Mouse (Mus musculus) neural tube, embryonic 14.5 days (tissue): ENCODE measurements around the gene Tmc7. TPM values are rescaled to one million over a fixed set of nuclear protein-coding genes. Genes with fewer than 3 reads are reported as not detected.

Source experiments
- ATAC-seq: fragments of 200-750 bp; cut with Nextera tagmentation; 2 replicates; pipeline ENCODE4 v1.8.0; 2017; ENCODE audit warnings: low read depth, mild to moderate bottlenecking, moderate TSS enrichment, moderate library complexity
- H3K27ac ChIP-seq: fragments of 300-500 bp; sonication (generic); 2 replicates; pipeline ENCODE4 v1.5.1; 2014; ENCODE audit warnings: low read depth, mild to moderate bottlenecking, control low read depth, low read length, moderate library complexity, mixed read lengths
- H3K27me3 ChIP-seq: fragments of 300-500 bp; sonication (generic); 2 replicates; pipeline ENCODE4 v1.6.1; 2014; ENCODE audit warnings: low read length; ENCODE audit not compliant: control insufficient read depth, insufficient read depth
- H3K36me3 ChIP-seq: fragments of 300-500 bp; sonication (generic); 2 replicates; pipeline ENCODE4 v1.6.1; 2014; ENCODE audit warnings: low read length, mixed read lengths; ENCODE audit not compliant: control insufficient read depth, insufficient read depth
- H3K4me1 ChIP-seq: fragments of 300-500 bp; sonication (generic); 2 replicates; pipeline ENCODE4 v1.6.1; 2014; ENCODE audit warnings: low read length; ENCODE audit not compliant: control insufficient read depth, insufficient read depth
- H3K4me2 ChIP-seq: fragments of 300-500 bp; sonication (generic); 2 replicates; pipeline ENCODE4 v1.6.1; 2014; ENCODE audit warnings: mild to moderate bottlenecking, low read depth, low read length, control low read depth
- H3K4me3 ChIP-seq: fragments of 300-500 bp; sonication (generic); 2 replicates; pipeline ENCODE4 v1.5.1; 2014; ENCODE audit warnings: low read depth, low read length, control low read depth, mixed read lengths
- H3K9ac ChIP-seq: fragments of 300-500 bp; sonication (generic); replicated peaks from 2 replicates; pipeline ENCODE4 v1.6.1; 2014; ENCODE audit warnings: low read depth, mild to moderate bottlenecking, control low read depth, low read length, mixed read lengths
- H3K9me3 ChIP-seq: fragments of 300-500 bp; sonication (generic); 2 replicates; pipeline ENCODE4 v1.6.1; 2016; ENCODE audit warnings: low read length; ENCODE audit not compliant: control insufficient read depth
- WGBS: fragments of 180-500 bp; shearing (Covaris S2); extraction: QIAGEN DNeasy Blood & Tissue Kit; methylation state at CpG from one replicate; pipeline ENCODE4 v1.1.7; 2014; 5-methylcytosine and 5-hydroxymethylcytosine counted together
- polyA plus RNA-seq: library from polyadenylated mRNA; unstranded; fragments of >200 nt; fragmentation: Nextera tagmentation; extraction: Ambion mirVana; gene quantifications from 2 replicates; pipeline ENCODE4 v1.2.1, GENCODE M21; 2014

Tmc7 gene
- polyA plus RNA-seq, 1 experiment from 2014 or later = 7.7 TPM

DNA sequence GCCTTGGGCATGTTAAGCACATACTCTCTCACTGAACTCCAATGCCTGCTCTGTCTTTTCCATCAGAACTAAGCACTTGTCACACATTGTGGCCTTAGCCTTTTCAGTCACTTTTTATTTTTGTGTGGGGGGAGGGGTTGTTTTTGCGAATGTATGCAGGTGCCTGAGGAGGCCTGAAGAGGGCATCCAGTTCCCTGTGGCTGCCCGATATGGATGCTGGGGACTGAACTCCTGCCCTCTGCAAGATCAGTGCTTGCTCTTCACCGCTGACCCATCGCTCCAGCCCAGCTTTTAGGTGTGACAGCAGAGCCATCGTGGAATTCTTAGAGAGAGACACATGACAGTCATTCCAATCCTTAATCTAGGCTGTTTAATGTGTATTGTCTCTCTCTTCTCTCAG is 13.2 kb downstream of the Tmc7 start:
- Histone ChIP-seq H3K9me3 (no peaks in the 10 kb centered on the region), H3K27me3 (no peaks in the 10 kb centered on the region), H3K4me1 (no peaks in the 10 kb centered on the region), H3K4me2 (no peak overlapping the region), H3K4me3 (no peak overlapping the region), H3K36me3 (no peaks in the 10 kb centered on the region), H3K9ac (no peak overlapping the region), H3K27ac (no peak overlapping the region)
- no peak for ATAC-seq
- whole genome bisulfite sequencing = 55% methylated on average over 5 of the region's 5 CpGs

DNA sequence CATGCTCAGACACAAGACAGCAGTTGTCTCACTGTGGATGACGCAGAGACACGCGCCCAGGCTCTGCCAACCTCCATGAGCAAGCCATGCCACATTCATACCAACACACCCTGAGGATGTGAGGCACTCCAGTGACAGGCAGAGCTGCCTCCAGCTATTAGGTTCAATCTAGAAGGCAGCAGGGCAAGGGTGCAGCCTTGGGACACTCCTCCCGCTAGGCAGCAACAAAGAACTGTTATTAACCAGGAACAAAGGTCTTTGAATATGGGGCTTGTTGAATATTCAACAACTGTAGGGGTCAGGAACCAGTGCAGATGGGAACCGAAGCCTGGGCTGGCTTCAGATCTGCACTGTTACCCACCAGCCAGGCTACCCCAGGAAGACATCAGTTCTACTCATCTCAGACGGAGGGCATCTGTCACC is 15.4 kb downstream of the Tmc7 start:
- no peaks in the 10 kb centered on the region for H3K9me3 ChIP-seq
- WGBS = 39% methylated on average over 6 of the region's 6 CpGs
- no peak overlapping the region for H3K9ac ChIP-seq
- H3K4me1 ChIP-seq = no peaks in the 10 kb centered on the region
- H3K27ac ChIP-seq = no peak overlapping the region
- 0 out of 2 replicates have a peak, but pooled peaks cover 4% of the 10 kb centered on the region for H3K36me3 ChIP-seq
- no peaks in the 10 kb centered on the region for H3K27me3 ChIP-seq
- no peak for ATAC-seq
- no peak overlapping the region for H3K4me3 ChIP-seq
- H3K4me2 ChIP-seq = no peak overlapping the region

DNA sequence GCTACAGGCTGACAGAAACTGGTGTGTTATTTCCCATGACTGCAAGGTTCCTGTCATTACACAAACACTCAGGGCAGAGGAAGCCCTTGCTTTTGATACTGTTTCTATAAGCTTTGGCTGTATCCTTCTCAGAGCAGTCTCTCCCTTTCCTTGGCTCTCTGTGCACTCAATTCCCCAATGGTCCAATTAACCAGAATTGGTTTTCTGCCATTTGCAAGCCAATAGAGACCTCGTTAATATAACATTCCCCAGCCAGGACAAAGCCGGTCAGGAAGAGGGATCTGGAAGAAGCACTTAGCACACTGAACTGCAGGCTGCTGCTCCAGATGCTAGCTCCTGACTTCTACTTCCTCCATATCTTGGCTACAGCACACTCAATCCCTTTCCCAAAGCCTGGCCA is 30.2 kb downstream of the Tmc7 start:
- H3K4me3 ChIP-seq = no peak overlapping the region
- no peak overlapping the region for H3K27ac ChIP-seq
- H3K27me3 ChIP-seq = no peaks in the 10 kb centered on the region
- WGBS = 56% methylated on average over 2 of the region's 2 CpGs
- H3K36me3 ChIP-seq = peaks cover 10% of the 10 kb centered on the region; the same call in 1 of the 2 replicates
- no peak overlapping the region for H3K4me2 ChIP-seq
- ATAC-seq = no peak
- no peaks in the 10 kb centered on the region for H3K4me1 ChIP-seq
- H3K9me3 ChIP-seq = no peaks in the 10 kb centered on the region
- H3K9ac ChIP-seq = no peak overlapping the region

DNA sequence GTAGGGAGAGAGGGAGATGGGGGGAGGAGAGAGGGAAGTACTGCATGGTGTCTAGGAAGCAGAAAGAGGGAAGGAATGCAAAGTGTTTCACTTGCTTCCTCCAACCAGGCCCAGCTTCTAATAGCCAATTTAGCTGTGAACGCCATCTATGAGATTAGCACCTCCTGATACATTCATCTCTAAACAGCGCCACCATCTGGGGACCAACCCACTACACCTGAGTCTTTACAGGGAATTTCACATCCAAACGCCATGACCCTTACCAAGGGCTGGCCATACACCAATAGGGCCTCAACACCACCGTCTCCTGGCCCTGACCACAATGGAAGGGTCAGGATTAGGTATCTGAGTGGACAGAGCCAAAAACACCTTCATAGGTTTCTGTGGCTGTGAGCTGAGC is 30.7 kb downstream of the Tmc7 start:
- H3K27me3 ChIP-seq = no peaks in the 10 kb centered on the region
- no peak overlapping the region for H3K4me3 ChIP-seq
- no peaks in the 10 kb centered on the region for H3K9me3 ChIP-seq
- peaks cover 10% of the 10 kb centered on the region; the same call in 1 of the 2 replicates for H3K36me3 ChIP-seq
- no peak overlapping the region for H3K27ac ChIP-seq
- WGBS = 68% methylated on average over 4 of the region's 4 CpGs
- no peak overlapping the region for H3K9ac ChIP-seq
- no peaks in the 10 kb centered on the region for H3K4me1 ChIP-seq
- H3K4me2 ChIP-seq = no peak overlapping the region
- ATAC-seq = no peak

DNA sequence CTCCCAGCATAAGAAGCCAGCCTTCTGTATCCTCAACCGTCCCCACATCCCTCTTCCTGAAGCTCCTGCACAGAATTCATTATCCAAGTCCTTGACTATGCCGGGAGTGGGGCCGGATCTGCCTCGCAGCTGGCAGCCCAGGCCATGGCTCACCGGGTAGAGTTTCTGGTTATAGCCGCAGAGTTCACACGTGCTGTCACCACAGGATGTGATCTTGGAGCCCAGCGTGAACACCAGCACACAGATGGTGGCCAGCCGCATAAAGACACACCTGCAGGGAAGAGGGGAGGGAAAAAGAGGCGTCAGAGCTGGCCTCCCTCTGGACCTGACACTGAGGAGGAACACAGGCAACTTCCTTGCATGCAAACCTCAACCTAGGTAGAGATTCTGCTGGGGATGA is 37.1 kb downstream of the Tmc7 start:
- Histone ChIP-seq H3K9ac (no peak overlapping the region), H3K9me3 (no peaks in the 10 kb centered on the region), H3K4me3 (no peak overlapping the region), H3K4me2 (no peak overlapping the region), H3K27ac (no peak overlapping the region), H3K27me3 (no peaks in the 10 kb centered on the region), H3K4me1 (no peaks in the 10 kb centered on the region), H3K36me3 (0 out of 2 replicates have a peak, but pooled peaks cover 3% of the 10 kb centered on the region)
- no peak for ATAC-seq
- 78% methylated on average over 10 of the region's 10 CpGs for WGBS

DNA sequence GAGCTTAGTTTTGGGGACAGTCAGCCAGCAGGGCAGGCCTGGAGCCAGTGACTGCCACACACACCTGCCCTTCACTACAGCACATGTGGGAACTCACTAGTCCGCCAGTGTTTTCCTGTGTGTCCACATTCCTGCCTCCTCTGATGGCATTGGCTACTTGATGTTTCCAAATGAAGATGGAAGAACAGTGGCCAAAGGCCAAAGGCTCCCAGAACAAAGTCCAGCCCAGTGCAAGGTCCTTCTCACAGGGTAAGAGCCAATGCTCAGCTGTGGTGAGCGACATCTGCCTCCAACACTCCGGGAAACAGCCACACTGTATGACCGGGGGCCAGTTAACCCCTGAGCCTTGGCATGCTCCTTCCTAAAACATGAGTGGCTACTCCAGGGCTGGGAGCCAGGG is 40.4 kb downstream of the Tmc7 start:
- Histone ChIP-seq H3K36me3 (no peaks in the 10 kb centered on the region), H3K9me3 (no peaks in the 10 kb centered on the region), H3K4me3 (no peak overlapping the region), H3K27me3 (no peaks in the 10 kb centered on the region), H3K4me1 (no peaks in the 10 kb centered on the region), H3K4me2 (no peak overlapping the region), H3K9ac (no peak overlapping the region), H3K27ac (no peak overlapping the region)
- ATAC-seq = no peak
- 91% methylated on average over 4 of the region's 4 CpGs for WGBS

DNA sequence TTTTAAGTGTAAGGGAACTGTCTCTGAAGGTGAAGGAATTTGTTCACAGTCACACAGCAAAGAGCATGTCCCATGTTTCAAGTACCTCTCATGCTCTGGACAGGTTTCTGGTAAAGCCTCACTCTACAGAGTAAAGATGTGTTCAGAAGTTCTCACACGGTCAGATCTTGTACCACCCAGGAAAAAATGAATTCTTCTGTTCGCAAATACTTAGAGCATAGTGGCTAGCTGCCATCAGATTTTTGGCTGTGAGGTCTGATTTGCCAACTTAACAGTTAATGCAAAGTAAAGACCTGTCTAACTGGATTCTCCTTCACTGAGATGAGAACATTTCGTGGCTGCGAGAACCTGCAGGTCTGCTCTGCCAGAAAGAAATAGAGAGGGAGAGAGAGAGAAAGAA is 49.5 kb downstream of the Tmc7 start:
- H3K27ac ChIP-seq = no peak overlapping the region
- no peak overlapping the region for H3K9ac ChIP-seq
- ATAC-seq = no peak
- 95% methylated on average over 4 of the region's 4 CpGs for WGBS
- H3K9me3 ChIP-seq = no peaks in the 10 kb centered on the region
- H3K4me1 ChIP-seq = no peaks in the 10 kb centered on the region
- H3K4me2 ChIP-seq = no peak overlapping the region
- no peaks in the 10 kb centered on the region for H3K27me3 ChIP-seq
- H3K36me3 ChIP-seq = 0 out of 2 replicates have a peak, but pooled peaks cover 3% of the 10 kb centered on the region
- no peak overlapping the region for H3K4me3 ChIP-seq

DNA sequence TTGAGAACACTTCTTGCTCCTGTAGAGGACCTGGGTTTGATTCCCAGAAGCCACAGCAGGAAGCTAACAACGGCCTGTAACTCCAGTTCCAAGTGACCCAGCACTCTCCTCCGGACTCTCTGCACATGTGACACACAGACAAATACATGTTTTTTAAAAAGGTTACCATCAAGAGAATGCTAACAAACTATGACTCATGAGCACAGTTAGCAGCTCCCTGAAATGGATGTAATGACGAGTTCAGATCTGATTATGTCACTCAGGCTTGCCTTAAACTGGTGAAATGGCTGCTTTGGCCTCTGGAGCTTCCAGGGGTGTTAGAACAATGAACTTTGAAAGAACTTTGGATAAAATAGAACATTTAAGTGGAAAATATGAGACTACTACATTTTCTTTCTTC is 50.2 kb downstream of the Tmc7 start:
- no peak for ATAC-seq
- Histone ChIP-seq H3K4me2 (no peak overlapping the region), H3K36me3 (0 out of 2 replicates have a peak, but pooled peaks cover 3% of the 10 kb centered on the region), H3K4me1 (no peaks in the 10 kb centered on the region), H3K4me3 (no peak overlapping the region), H3K27me3 (no peaks in the 10 kb centered on the region), H3K9ac (no peak overlapping the region), H3K9me3 (no peaks in the 10 kb centered on the region), H3K27ac (no peak overlapping the region)
- WGBS = 73% methylated on average over 3 of the region's 3 CpGs

DNA sequence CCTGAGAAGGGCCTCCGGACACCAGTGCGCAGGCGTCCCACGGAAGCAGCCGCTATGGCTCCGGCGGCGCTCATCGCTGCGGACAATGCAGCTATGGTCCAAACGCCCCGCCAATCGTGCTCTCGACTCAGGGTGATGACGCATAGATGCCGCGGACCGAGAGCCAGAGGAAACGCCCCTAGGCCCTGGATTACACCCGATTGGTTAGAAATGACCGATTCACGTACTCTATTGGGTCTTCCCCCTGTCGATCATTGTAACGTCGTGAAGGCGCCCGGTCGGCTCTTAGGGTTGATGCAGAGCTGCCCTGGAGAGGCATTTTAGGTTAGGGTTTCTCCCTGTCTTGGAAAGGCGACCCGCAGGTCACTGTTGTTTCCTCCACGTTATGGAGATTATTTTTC is 51.4 kb downstream of the Tmc7 start, which contains the start of gene Coq7:
Coq7 (minus strand) TSS at position 179 of the 401 bp plus-strand sequence.
- WGBS = under 1% methylated on average over 31 of the region's 31 CpGs
- peak within 1 kb of the TSS; percentile 72 for H3K4me2 ChIP-seq

More for the DNA sequence above, 51.4 kb downstream of the Tmc7 start, which contains the start of gene Coq7:
- Histone ChIP-seq H3K4me1 (no peaks in the 10 kb centered on the region), H3K9me3 (no peaks in the 10 kb centered on the region), H3K27me3 (no peaks in the 10 kb centered on the region), H3K36me3 (0 out of 2 replicates have a peak, but pooled peaks cover 3% of the 10 kb centered on the region), H3K9ac (peak within 1 kb of the TSS; percentile 78), H3K27ac (peak within 1 kb of the TSS; percentile 99), H3K4me3 (peak within 1 kb of the TSS; percentile 66)
- peak; percentile 100 for ATAC-seq
